Mouse (Mus musculus): ENCODE results near the gene Olfr145. TPM values are rescaled to one million over a fixed set of nuclear protein-coding genes. Genes with fewer than 3 reads are reported as not detected.

Gene Olfr145
- polyA plus RNA-seq, 1 experiment from 2014 or later, result not detected

- H3K27me3 ChIP-seq (ENCODE audit: insufficient read depth, low read length), result no peaks in the 10 kb centered on the region
- ATAC-seq (ENCODE audit: insufficient read depth) (no peak), DNase-seq (no peak)
- H3K4me1 ChIP-seq (ENCODE audit: insufficient read depth), result no peaks in the 10 kb centered on the region
- H3K4me2 ChIP-seq, result no peak overlapping the region
- H3K27ac ChIP-seq (ENCODE audit: low read depth), result no peak overlapping the region
- no peaks in the 10 kb centered on the region for H3K9me3 ChIP-seq (ENCODE audit: low read depth, low read length)
- no peaks in the 10 kb centered on the region for H3K36me3 ChIP-seq (ENCODE audit: insufficient read depth)
- no peak overlapping the region for H3K4me3 ChIP-seq (ENCODE audit: low read depth, low read length)
- no peak overlapping the region for H3K9ac ChIP-seq
- 55% methylated on average over 3 of the region's 3 CpGs for WGBS
- TF ChIP-seq CTCF (IDR thresholded peaks at IDR 0.05; ENCODE audit: low read depth), result no peak
These were observed 9.0 kb downstream of the Olfr145 start for GRCm38 (mm10) chr9:37905555-37905954.

- Histone ChIP-seq H3K27me3 (ENCODE audit: insufficient read depth, low read length) (no peaks in the 10 kb centered on the region), H3K36me3 (ENCODE audit: insufficient read depth) (no peaks in the 10 kb centered on the region), H3K9me3 (ENCODE audit: low read depth, low read length) (no peaks in the 10 kb centered on the region), H3K4me1 (ENCODE audit: insufficient read depth) (no peaks in the 10 kb centered on the region), H3K27ac (ENCODE audit: low read depth) (no peak within 1 kb of the TSS), H3K4me2 (no peak within 1 kb of the TSS), H3K9ac (no peak within 1 kb of the TSS), H3K4me3 (ENCODE audit: low read depth, low read length) (no peak within 1 kb of the TSS)
- DNase-seq, result no peak
- 71% methylated on average over 2 of the region's 2 CpGs for WGBS
- ATAC-seq (ENCODE audit: insufficient read depth), result no peak
- TF ChIP-seq CTCF (IDR thresholded peaks at IDR 0.05; ENCODE audit: low read depth), result no peak
These were observed 21.0 kb downstream of the Olfr145 start, which contains the start of gene Olfr878 for GRCm38 (mm10) chr9:37917540-37917939. Gene Olfr878, plus strand, starts transcription at chr9:37917840.

- Histone ChIP-seq H3K27ac (ENCODE audit: low read depth) (no peak overlapping the region), H3K9me3 (ENCODE audit: low read depth, low read length) (no peaks in the 10 kb centered on the region), H3K9ac (no peak overlapping the region), H3K36me3 (ENCODE audit: insufficient read depth) (no peaks in the 10 kb centered on the region), H3K4me1 (ENCODE audit: insufficient read depth) (no peaks in the 10 kb centered on the region), H3K4me2 (no peak overlapping the region), H3K4me3 (ENCODE audit: low read depth, low read length) (no peak overlapping the region), H3K27me3 (ENCODE audit: insufficient read depth, low read length) (no peaks in the 10 kb centered on the region)
- DNase-seq (no peak), ATAC-seq (ENCODE audit: insufficient read depth) (no peak)
- no peak for TF ChIP-seq CTCF (IDR thresholded peaks at IDR 0.05; ENCODE audit: low read depth)
- 41% methylated on average over 1 of the region's 1 CpGs for WGBS
These were observed 21.5 kb downstream of the Olfr145 start for GRCm38 (mm10) chr9:37918018-37918417.

GRCm38 (mm10) chr9:37924194-37924593 lies 27.7 kb downstream of the Olfr145 start:
- no peak overlapping the region for H3K9ac ChIP-seq
- no peak overlapping the region for H3K27ac ChIP-seq (ENCODE audit: low read depth)
- no peaks in the 10 kb centered on the region for H3K9me3 ChIP-seq (ENCODE audit: low read depth, low read length)
- H3K4me2 ChIP-seq, result no peak overlapping the region
- H3K27me3 ChIP-seq (ENCODE audit: insufficient read depth, low read length), result no peaks in the 10 kb centered on the region
- TF ChIP-seq CTCF (IDR thresholded peaks at IDR 0.05; ENCODE audit: low read depth), result no peak
- no peak overlapping the region for H3K4me3 ChIP-seq (ENCODE audit: low read depth, low read length)
- ATAC-seq (ENCODE audit: insufficient read depth) (no peak), DNase-seq (no peak)
- no peaks in the 10 kb centered on the region for H3K36me3 ChIP-seq (ENCODE audit: insufficient read depth)
- WGBS, result 68% methylated on average over 5 of the region's 5 CpGs
- no peaks in the 10 kb centered on the region for H3K4me1 ChIP-seq (ENCODE audit: insufficient read depth)

- no peaks in the 10 kb centered on the region for H3K9me3 ChIP-seq (ENCODE audit: low read depth, low read length)
- DNase-seq (no peak), ATAC-seq (ENCODE audit: insufficient read depth) (no peak)
- no peaks in the 10 kb centered on the region for H3K4me1 ChIP-seq (ENCODE audit: insufficient read depth)
- WGBS, result 57% methylated on average over 2 of the region's 2 CpGs
- H3K9ac ChIP-seq, result no peak overlapping the region
- H3K4me3 ChIP-seq (ENCODE audit: low read depth, low read length), result no peak overlapping the region
- no peak for TF ChIP-seq CTCF (IDR thresholded peaks at IDR 0.05; ENCODE audit: low read depth)
- H3K27me3 ChIP-seq (ENCODE audit: insufficient read depth, low read length), result no peaks in the 10 kb centered on the region
- no peaks in the 10 kb centered on the region for H3K36me3 ChIP-seq (ENCODE audit: insufficient read depth)
- H3K27ac ChIP-seq (ENCODE audit: low read depth), result no peak overlapping the region
- no peak overlapping the region for H3K4me2 ChIP-seq
These were observed 28.9 kb downstream of the Olfr145 start for GRCm38 (mm10) chr9:37925445-37925844.

GRCm38 (mm10) chr9:37926019-37927013 lies 29.8 kb downstream of the Olfr145 start:
- Histone ChIP-seq H3K27ac (ENCODE audit: low read depth) (no peak overlapping the region), H3K27me3 (ENCODE audit: insufficient read depth, low read length) (no peaks in the 10 kb centered on the region), H3K4me2 (no peak overlapping the region), H3K4me1 (ENCODE audit: insufficient read depth) (no peaks in the 10 kb centered on the region), H3K9me3 (ENCODE audit: low read depth, low read length) (no peaks in the 10 kb centered on the region), H3K9ac (no peak overlapping the region), H3K36me3 (ENCODE audit: insufficient read depth) (no peaks in the 10 kb centered on the region), H3K4me3 (ENCODE audit: low read depth, low read length) (no peak overlapping the region)
- DNase-seq, result no peak
- no peak for TF ChIP-seq CTCF (IDR thresholded peaks at IDR 0.05; ENCODE audit: low read depth)
- WGBS, result 52% methylated on average over 3 of the region's 3 CpGs
- no peak for ATAC-seq (ENCODE audit: insufficient read depth)

GRCm38 (mm10) chr9:37932519-37932918 lies 36.0 kb downstream of the Olfr145 start:
- no peaks in the 10 kb centered on the region for H3K9me3 ChIP-seq (ENCODE audit: low read depth, low read length)
- 7% methylated on average over 11 of the region's 11 CpGs for WGBS
- H3K4me1 ChIP-seq (ENCODE audit: insufficient read depth), result no peaks in the 10 kb centered on the region
- H3K9ac ChIP-seq, result no peak overlapping the region
- no peaks in the 10 kb centered on the region for H3K27me3 ChIP-seq (ENCODE audit: insufficient read depth, low read length)
- H3K4me2 ChIP-seq, result no peak overlapping the region
- no peaks in the 10 kb centered on the region for H3K36me3 ChIP-seq (ENCODE audit: insufficient read depth)
- no peak overlapping the region for H3K4me3 ChIP-seq (ENCODE audit: low read depth, low read length)
- peak; percentile 85 for TF ChIP-seq CTCF (IDR thresholded peaks at IDR 0.05; ENCODE audit: low read depth)
- H3K27ac ChIP-seq (ENCODE audit: low read depth), result no peak overlapping the region
- DNase-seq (peak; percentile 91), ATAC-seq (ENCODE audit: insufficient read depth) (peak; percentile 65; the same call in 1 of the 2 replicates)
